Mouse (Mus musculus) liver, postnatal 0 days (tissue): ENCODE results near the gene Adck2. TPM values are rescaled to one million over a fixed set of nuclear protein-coding genes. Genes with fewer than 3 reads are reported as not detected.

Source experiments
- ATAC-seq: fragments of 200-750 bp; cut with Nextera tagmentation; 2 replicates; pipeline ENCODE4 v1.8.0; 2017; ENCODE audit warnings: mild to moderate bottlenecking, moderate library complexity
- DNase-seq: peaks from one replicate; pipeline ENCODE4 v3.0.0-alpha.2; 2016
- H3K27ac ChIP-seq: fragments of 300-500 bp; sonication (generic); 2 replicates; pipeline ENCODE4 v1.5.1; 2014; ENCODE audit warnings: antibody characterized with exemption, moderate library complexity, mild to moderate bottlenecking, low read depth
- H3K27me3 ChIP-seq: fragments of 300-500 bp; sonication (generic); 2 replicates; pipeline ENCODE4 v1.6.1; 2014; ENCODE audit warnings: low read length, control low read depth, mixed read lengths; ENCODE audit not compliant: insufficient read depth
- H3K36me3 ChIP-seq: fragments of 300-500 bp; sonication (generic); replicated peaks from 2 replicates; pipeline ENCODE4 v1.6.1; 2014; ENCODE audit warnings: mild to moderate bottlenecking, control low read depth, low read length, moderate library complexity, mixed read lengths; ENCODE audit not compliant: insufficient read depth
- H3K4me1 ChIP-seq: fragments of 300-500 bp; sonication (generic); 2 replicates; pipeline ENCODE4 v1.6.1; 2014; ENCODE audit warnings: antibody characterized with exemption, mild to moderate bottlenecking, control low read depth; ENCODE audit not compliant: insufficient read depth
- H3K4me2 ChIP-seq: fragments of 300-500 bp; sonication (generic); 2 replicates; pipeline ENCODE4 v1.6.1; 2014; ENCODE audit warnings: low read depth, mild to moderate bottlenecking, low read length, moderate library complexity, mixed read lengths
- H3K4me3 ChIP-seq: fragments of 300-500 bp; sonication (generic); 2 replicates; pipeline ENCODE4 v1.5.1; 2014; ENCODE audit warnings: low read depth, low read length
- H3K9ac ChIP-seq: fragments of 300-500 bp; sonication (generic); replicated peaks from 2 replicates; pipeline ENCODE4 v1.6.1; 2014; ENCODE audit warnings: mild to moderate bottlenecking, moderate library complexity
- H3K9me3 ChIP-seq: fragments of 300-500 bp; sonication (generic); 2 replicates; pipeline ENCODE4 v1.6.1; 2016; ENCODE audit warnings: mild to moderate bottlenecking, control low read depth, low read length, mixed read lengths
- CTCF ChIP-seq: sonication (generic); IDR thresholded peaks from 2 replicates; pipeline ENCODE4 v1.5.1; 2016; ENCODE audit warnings: antibody characterized with exemption, low read depth
- EP300 ChIP-seq: IDR thresholded peaks from 2 replicates; pipeline ENCODE4 v1.6.1; 2016; ENCODE audit warnings: antibody characterized with exemption, low read depth, mild to moderate bottlenecking
- WGBS: fragments of 180-500 bp; shearing (Covaris S2); extraction: QIAGEN DNeasy Blood & Tissue Kit; methylation state at CpG from one replicate; pipeline ENCODE4 v1.1.7; 2014; ENCODE audit not compliant: insufficient replicate concordance; 5-methylcytosine and 5-hydroxymethylcytosine counted together
- polyA plus RNA-seq: library from polyadenylated mRNA; unstranded; fragments of >200 nt; fragmentation: Nextera tagmentation; extraction: Ambion mirVana; gene quantifications from 2 replicates; pipeline ENCODE4 v1.2.1, GENCODE M21; 2015

Gene Adck2
- polyA plus RNA-seq, 1 experiment from 2014 or later = 17.1 TPM

DNA sequence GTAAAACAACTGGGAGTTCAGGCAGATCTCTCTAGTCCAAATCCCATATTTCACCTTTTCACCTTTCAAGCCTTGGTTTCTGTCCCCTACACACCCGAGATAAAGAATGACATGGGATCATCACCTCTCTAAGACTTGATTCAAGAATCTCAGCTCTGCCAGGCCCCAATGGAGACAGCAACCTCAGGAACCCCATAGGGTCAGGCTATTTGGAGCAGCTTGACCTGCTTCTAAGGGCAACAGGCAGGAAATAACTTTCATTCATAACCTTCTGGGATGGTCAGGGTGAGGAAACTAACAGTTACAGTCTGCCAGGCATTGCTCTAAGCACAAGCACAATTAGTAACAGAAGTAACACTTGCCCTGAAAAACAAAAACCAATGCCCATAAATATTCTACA lies 37.1 kb upstream of the Adck2 start:
- ATAC-seq (no peak), DNase-seq (no peak)
- TF ChIP-seq EP300 = no peak
- no peak for TF ChIP-seq CTCF
- WGBS = 42% methylated on average over 1 of the region's 1 CpGs
- Histone ChIP-seq H3K9ac (no peak overlapping the region), H3K4me3 (no peak overlapping the region), H3K9me3 (no peaks in the 10 kb centered on the region), H3K36me3 (no peaks in the 10 kb centered on the region), H3K4me1 (peaks cover 11% of the 10 kb centered on the region; the same call in 1 of the 2 replicates), H3K4me2 (no peak overlapping the region), H3K27ac (no peak overlapping the region), H3K27me3 (no peaks in the 10 kb centered on the region)

DNA sequence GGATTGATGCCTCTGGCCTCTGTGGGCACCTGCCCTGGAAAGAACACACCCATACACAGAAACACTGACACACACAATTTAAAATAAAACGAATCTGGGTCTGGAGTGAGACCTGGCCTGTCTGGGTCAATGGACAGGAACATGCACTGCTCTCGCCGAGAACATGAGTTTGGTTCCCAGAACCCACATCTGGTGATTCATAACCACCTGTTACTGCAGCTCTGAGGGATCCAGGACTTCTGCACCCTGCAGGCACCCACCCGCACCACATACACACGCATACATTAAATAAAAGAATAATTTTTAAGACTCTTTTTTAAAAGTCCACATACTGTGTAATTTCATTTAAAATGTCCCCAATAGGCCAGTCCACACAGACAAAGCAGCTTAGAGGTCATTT lies 36.4 kb upstream of the Adck2 start:
- TF ChIP-seq EP300 = no peak
- no peaks in the 10 kb centered on the region for H3K9me3 ChIP-seq

DNA sequence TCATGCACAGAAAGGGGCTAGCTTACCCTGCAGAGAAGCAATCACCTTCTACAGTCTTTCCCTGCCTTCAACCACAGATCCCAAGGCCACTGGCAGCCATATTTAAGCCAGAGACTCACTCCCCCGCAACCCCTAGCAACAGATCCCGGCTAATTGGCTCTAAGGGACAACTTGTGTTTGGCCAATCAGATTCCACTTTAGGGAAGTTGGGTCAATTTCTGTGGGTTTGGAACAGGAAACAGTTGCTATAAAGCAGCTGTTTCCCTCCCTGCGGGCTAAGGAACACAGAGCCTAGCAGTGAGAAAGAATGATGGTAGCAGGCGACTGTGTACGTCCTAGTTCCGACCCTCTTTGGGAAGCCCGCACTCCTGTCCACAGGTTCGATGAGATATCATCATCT lies 35.4 kb upstream of the Adck2 start:
- peak overlapping the region; percentile 5; the same call in 1 of the 2 replicates for H3K27ac ChIP-seq
- no peaks in the 10 kb centered on the region for H3K27me3 ChIP-seq
- no peak for TF ChIP-seq EP300
- no peak for DNase-seq
- H3K4me2 ChIP-seq = no peak overlapping the region
- no peak; the same call in 1 of the 2 replicates for ATAC-seq
- H3K4me3 ChIP-seq = no peak overlapping the region
- H3K4me1 ChIP-seq = peaks cover 11% of the 10 kb centered on the region; the same call in 1 of the 2 replicates
- H3K9me3 ChIP-seq = no peaks in the 10 kb centered on the region
- no peaks in the 10 kb centered on the region for H3K36me3 ChIP-seq
- H3K9ac ChIP-seq = no peak overlapping the region
- 26% methylated on average over 8 of the region's 8 CpGs for WGBS

More for the DNA sequence above, 36.4 kb upstream of the Adck2 start:
- H3K27me3 ChIP-seq = no peaks in the 10 kb centered on the region
- DNase-seq (no peak), ATAC-seq (no peak)
- no peaks in the 10 kb centered on the region for H3K36me3 ChIP-seq
- H3K27ac ChIP-seq = no peak overlapping the region
- H3K4me3 ChIP-seq = no peak overlapping the region
- WGBS = 82% methylated on average over 5 of the region's 5 CpGs
- no peak overlapping the region for H3K4me2 ChIP-seq
- H3K4me1 ChIP-seq = peaks cover 11% of the 10 kb centered on the region; the same call in 1 of the 2 replicates
- H3K9ac ChIP-seq = no peak overlapping the region

DNA sequence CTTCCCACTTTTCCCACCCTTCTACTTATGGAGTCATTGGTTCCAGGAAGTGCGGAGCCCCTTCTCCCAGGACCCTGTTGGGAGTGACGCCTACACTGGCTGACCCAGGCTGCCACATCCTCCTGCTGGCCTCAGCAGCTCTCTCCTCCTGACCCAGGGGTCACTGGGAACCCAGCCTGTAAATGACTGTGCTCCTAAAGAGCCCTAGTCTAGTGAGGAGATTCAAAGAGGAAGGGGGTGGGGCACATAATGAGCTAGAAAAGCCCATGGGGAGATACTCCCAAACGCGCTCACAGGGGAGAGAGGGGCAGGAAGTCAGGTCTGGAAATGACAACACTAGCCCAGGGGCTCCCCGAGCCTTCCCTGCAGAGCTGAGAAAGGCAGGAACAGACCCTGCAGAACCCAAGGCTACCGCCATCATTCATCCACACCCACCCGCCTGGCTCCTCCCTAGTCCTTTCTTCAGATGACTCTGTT lies 34.0 kb upstream of the Adck2 start:
- peak overlapping the region; percentile 41 for H3K4me2 ChIP-seq
- H3K9ac ChIP-seq = no peak overlapping the region
- H3K36me3 ChIP-seq = no peaks in the 10 kb centered on the region
- ATAC-seq = peak; percentile 55
- TF ChIP-seq CTCF (no peak), EP300 (no peak)
- no peak overlapping the region for H3K4me3 ChIP-seq
- peak; percentile 35 for DNase-seq
- H3K9me3 ChIP-seq = no peaks in the 10 kb centered on the region
- 16% methylated on average over 7 of the region's 7 CpGs for WGBS
- peaks cover 11% of the 10 kb centered on the region; the same call in 1 of the 2 replicates for H3K4me1 ChIP-seq
- H3K27ac ChIP-seq = 0 out of 2 replicates have a peak overlapping the region, but pooled peaks have one; percentile 1
- no peaks in the 10 kb centered on the region for H3K27me3 ChIP-seq

- Histone ChIP-seq H3K27ac (no peak overlapping the region), H3K36me3 (no peaks in the 10 kb centered on the region), H3K27me3 (no peaks in the 10 kb centered on the region), H3K4me3 (no peak overlapping the region), H3K4me1 (peaks cover 11% of the 10 kb centered on the region; the same call in 1 of the 2 replicates), H3K9ac (no peak overlapping the region), H3K4me2 (no peak overlapping the region), H3K9me3 (no peaks in the 10 kb centered on the region)
- DNase-seq (no peak), ATAC-seq (no peak)
- WGBS = 47% methylated on average over 2 of the region's 2 CpGs
- TF ChIP-seq EP300 (no peak), CTCF (no peak)
Measured at GRCm38 (mm10) chr6:39540563-39540962, 33.1 kb upstream of the Adck2 start.

- peak overlapping the region; percentile 9; the same call in 1 of the 2 replicates for H3K27ac ChIP-seq
- no peaks in the 10 kb centered on the region for H3K9me3 ChIP-seq
- H3K4me3 ChIP-seq = no peak overlapping the region
- no peaks in the 10 kb centered on the region for H3K36me3 ChIP-seq
- no peak for TF ChIP-seq CTCF
- no peak for TF ChIP-seq EP300
- 42% methylated on average over 15 of the region's 15 CpGs for WGBS
- H3K4me1 ChIP-seq = peaks cover 11% of the 10 kb centered on the region; the same call in 1 of the 2 replicates
- no peaks in the 10 kb centered on the region for H3K27me3 ChIP-seq
- H3K9ac ChIP-seq = no peak overlapping the region
- DNase-seq (peak; percentile 62), ATAC-seq (peak; percentile 87)
- H3K4me2 ChIP-seq = 0 out of 2 replicates have a peak overlapping the region, but pooled peaks have one; percentile 6
Measured at GRCm38 (mm10) chr6:39542631-39543597, 30.8 kb upstream of the Adck2 start.
